Mouse (Mus musculus): ENCODE data around the gene Hrnr.

GRCm38 (mm10) chr3:93319449-93319848 is at the start of gene Hrnr:
- TF ChIP-seq CTCF (IDR thresholded peaks at IDR 0.05; ENCODE audit: low read depth, low read length) (no peak), POLR2AphosphoS5 (IDR thresholded peaks at IDR 0.05; ENCODE audit: insufficient replicate concordance, low read depth, low read length) (no peak), GATA1 (IDR thresholded peaks at IDR 0.05; ENCODE audit: borderline replicate concordance, low read length) (no peak), TAL1 (conservative IDR thresholded peaks at IDR 0.05; ENCODE audit: low read depth, low read length) (no peak)
